10 mouse cellular contexts compared by ENCODE assay signal in genomic region chr2:92330840-92331239, GRCm38 (mm10). TPM values are rescaled to one million over a fixed set of nuclear protein-coding genes. Genes with fewer than 3 reads are reported as not detected.
DNase-seq lines count a peak whose midpoint lies in the region; ATAC-seq and TF ChIP-seq lines count a peak whose summit lies in the region.
"Had no signal": no experiment of that assay in that cellular context is flagged by ENCODE, and none has a peak within 500 bp of the region (broad histone marks: within the 10 kb centered on the region; RNA-seq: fewer than 3 reads in every experiment).

No protein-coding gene starts in this region.

- no peak overlapping the region for H3K4me3 ChIP-seq in gastrocnemius, adult 2 months
- H3K4me3 ChIP-seq in neural tube, embryonic 11.5 days (ENCODE audit: low read depth, low read length), result no peak overlapping the region
- no peak overlapping the region for H3K4me3 ChIP-seq in neural tube, embryonic 15.5 days (replicated peaks)
- no peak overlapping the region for H3K4me3 ChIP-seq in embryonic facial prominence, embryonic 14.5 days (ENCODE audit: low read depth, low read length)
- H3K4me3 ChIP-seq: embryonic facial prominence, embryonic 15.5 days; limb, embryonic 15.5 days had no signal

- WGBS in neural tube, embryonic 11.5 days, result 39% methylated on average over 2 of the region's 2 CpGs
- WGBS in neural tube, embryonic 15.5 days, result 50% methylated on average over 2 of the region's 2 CpGs
- WGBS in embryonic facial prominence, embryonic 14.5 days, result 35% methylated on average over 2 of the region's 2 CpGs

- H3K4me1 ChIP-seq in neural tube, embryonic 11.5 days (ENCODE audit: control insufficient read depth, insufficient read depth, low read length), result no peaks in the 10 kb centered on the region
- H3K4me1 ChIP-seq in neural tube, embryonic 15.5 days, result no peaks in the 10 kb centered on the region
- no peaks in the 10 kb centered on the region for H3K4me1 ChIP-seq in embryonic facial prominence, embryonic 14.5 days (ENCODE audit: control insufficient read depth, insufficient read depth, low read length)
- H3K4me1 ChIP-seq: embryonic facial prominence, embryonic 15.5 days; limb, embryonic 15.5 days had no signal

- no peaks in the 10 kb centered on the region for H3K9me3 ChIP-seq in neural tube, embryonic 11.5 days (ENCODE audit: control insufficient read depth, low read length)
- H3K9me3 ChIP-seq in neural tube, embryonic 15.5 days (replicated peaks), result no peaks in the 10 kb centered on the region
- no peaks in the 10 kb centered on the region for H3K9me3 ChIP-seq in embryonic facial prominence, embryonic 14.5 days (ENCODE audit: control insufficient read depth, low read length)
- H3K9me3 ChIP-seq: embryonic facial prominence, embryonic 15.5 days; limb, embryonic 15.5 days had no signal

- H3K36me3 ChIP-seq in neural tube, embryonic 11.5 days (ENCODE audit: control insufficient read depth, insufficient read depth, low read length), result peaks cover 4% of the 10 kb centered on the region
- H3K36me3 ChIP-seq in neural tube, embryonic 15.5 days, result peaks cover 54% of the 10 kb centered on the region
- H3K36me3 ChIP-seq in embryonic facial prominence, embryonic 14.5 days (ENCODE audit: control insufficient read depth, insufficient read depth, low read length), result peaks cover 84% of the 10 kb centered on the region

- H3K9ac ChIP-seq in neural tube, embryonic 11.5 days (ENCODE audit: low read length), result no peak overlapping the region
- no peak overlapping the region for H3K9ac ChIP-seq in neural tube, embryonic 15.5 days (replicated peaks)
- H3K9ac ChIP-seq in embryonic facial prominence, embryonic 14.5 days (ENCODE audit: low read depth, low read length), result no peak overlapping the region
- H3K9ac ChIP-seq: embryonic facial prominence, embryonic 15.5 days; limb, embryonic 15.5 days had no signal

- no peaks in the 10 kb centered on the region for H3K27me3 ChIP-seq in neural tube, embryonic 11.5 days (ENCODE audit: control insufficient read depth, insufficient read depth, low read length)
- H3K27me3 ChIP-seq in neural tube, embryonic 15.5 days (replicated peaks), result no peaks in the 10 kb centered on the region
- no peaks in the 10 kb centered on the region for H3K27me3 ChIP-seq in embryonic facial prominence, embryonic 14.5 days (replicated peaks; ENCODE audit: control insufficient read depth, insufficient read depth, low read length)
- H3K27me3 ChIP-seq: embryonic facial prominence, embryonic 15.5 days; limb, embryonic 15.5 days had no signal

- ATAC-seq in neural tube, embryonic 11.5 days (ENCODE audit: insufficient read depth, low FRiP score, low TSS enrichment), result no peak
- ATAC-seq in neural tube, embryonic 15.5 days (ENCODE audit: low FRiP score), result no peak
- no peak for ATAC-seq in embryonic facial prominence, embryonic 14.5 days (ENCODE audit: low read depth)
- ATAC-seq in megakaryocyte-erythroid progenitor cell, adult 5-6 weeks (replicated peaks; ENCODE audit: low FRiP score, low TSS enrichment, poor library complexity, severe bottlenecking), result peak; percentile 78; the same call in 1 of the 2 replicates

- intact Hi-C loops in gastrocnemius, adult 2 months (cut with DNase I), result loop anchor here (5.0 kb wide), 2 partner anchors 34 to 344 kb away; no protein-coding TSS in a partner anchor

- no peak overlapping the region for H3K4me2 ChIP-seq in neural tube, embryonic 11.5 days (ENCODE audit: low read depth)
- no peak overlapping the region for H3K4me2 ChIP-seq in neural tube, embryonic 15.5 days
- H3K4me2 ChIP-seq in embryonic facial prominence, embryonic 14.5 days (ENCODE audit: low read depth, low read length), result no peak overlapping the region
- H3K4me2 ChIP-seq: embryonic facial prominence, embryonic 15.5 days; limb, embryonic 15.5 days had no signal

- no peak overlapping the region for H3K27ac ChIP-seq in gastrocnemius, adult 2 months
- no peak overlapping the region for H3K27ac ChIP-seq in neural tube, embryonic 11.5 days (ENCODE audit: low read depth, low read length)
- no peak overlapping the region for H3K27ac ChIP-seq in neural tube, embryonic 15.5 days (replicated peaks)
- no peak overlapping the region for H3K27ac ChIP-seq in embryonic facial prominence, embryonic 14.5 days (replicated peaks; ENCODE audit: low read depth, low read length)
- H3K27ac ChIP-seq: embryonic facial prominence, embryonic 15.5 days; limb, embryonic 15.5 days had no signal

- peak; percentile 74 for TF ChIP-seq CTCF in gastrocnemius, adult 2 months (IDR thresholded peaks at IDR 0.05)

- DNase-seq in gastrocnemius, adult 2 months, result no peak
- DNase-seq in gastrocnemius, adult 8-10 months (ENCODE audit: low spot score in 2 of 2), result no peak
- peak; percentile 17 for DNase-seq in neural tube, embryonic 11.5 days (ENCODE audit: low spot score)
- DNase-seq in ZHBTc4 (ENCODE audit: low read depth, low spot score), result peak; percentile 74
- peak; percentile 76 for DNase-seq in embryonic facial prominence, embryonic 14.5 days (ENCODE audit: low spot score)
- no peak for DNase-seq in urinary bladder, adult 2 months (ENCODE audit: low spot score)

RNA-seq across cellular contexts. Expression of gene Pex16, which starts 43.6 kb away (rescaled TPM):
- total RNA-seq in gastrocnemius, adult 2 months (2021), result 10 to 100 TPM; 15.9 to 19.5 TPM
- 10 to 100 TPM; 17.0 to 19.5 (median 17.7) TPM for total RNA-seq in gastrocnemius, adult 8-10 months (2022)
- 21.5 and 22.4 TPM in 2 replicates for polyA plus RNA-seq in neural tube, embryonic 11.5 days (2014; fragmentation: Nextera tagmentation; extraction: Ambion mirVana)
- polyA plus RNA-seq in neural tube, embryonic 15.5 days (2015; fragmentation: Nextera tagmentation; extraction: Ambion mirVana), result 39.1 and 39.7 TPM in 2 replicates
- 19.6 and 22.7 TPM in 2 replicates for polyA plus RNA-seq in embryonic facial prominence, embryonic 14.5 days (2014; fragmentation: Nextera tagmentation; extraction: Ambion mirVana)
- 13.1 and 25.7 TPM in 2 replicates for total RNA-seq in megakaryocyte-erythroid progenitor cell, adult 5-6 weeks (2014; fragmentation: Nextera tagmentation)
- 12.1 and 17.2 TPM in 2 replicates for total RNA-seq in megakaryocyte-erythroid progenitor cell, adult 5-6 weeks (2017)
- polyA plus RNA-seq in urinary bladder, adult 2 months (2012; rRNA removed), result 36.3 and 41.1 TPM in 2 replicates

RNA-seq across cellular contexts. Expression of gene Large2, which starts 43.8 kb away (rescaled TPM):
- total RNA-seq in gastrocnemius, adult 2 months (2021), result under 1 TPM in 1 of 2 experiments, not detected in 1; 0.64 TPM
- under 1 TPM in 2 of 4 experiments, not detected in 2; 0.65 to 0.99 TPM for total RNA-seq in gastrocnemius, adult 8-10 months (2022)
- 3.0 and 4.9 TPM in 2 replicates for polyA plus RNA-seq in neural tube, embryonic 11.5 days (2014; fragmentation: Nextera tagmentation; extraction: Ambion mirVana)
- polyA plus RNA-seq in neural tube, embryonic 15.5 days (2015; fragmentation: Nextera tagmentation; extraction: Ambion mirVana), result 0.95 and 2.5 TPM in 2 replicates
- polyA plus RNA-seq in embryonic facial prominence, embryonic 14.5 days (2014; fragmentation: Nextera tagmentation; extraction: Ambion mirVana), result 10.7 and 11.1 TPM in 2 replicates
- total RNA-seq in megakaryocyte-erythroid progenitor cell, adult 5-6 weeks (2014; fragmentation: Nextera tagmentation), result not detected in 2 replicates
- not detected in 2 replicates for total RNA-seq in megakaryocyte-erythroid progenitor cell, adult 5-6 weeks (2017)
- 10.6 and 13.2 TPM in 2 replicates for polyA plus RNA-seq in urinary bladder, adult 2 months (2012; rRNA removed)

RNA-seq across cellular contexts. Expression of gene 1700029I15Rik, which starts 51.5 kb away (rescaled TPM):
- total RNA-seq in gastrocnemius, adult 2 months (2021), result 1 to 10 TPM in 1 of 2 experiments, under 1 TPM in 1; 0.69 to 1.1 TPM
- total RNA-seq in gastrocnemius, adult 8-10 months (2022), result 1 to 10 TPM in 2 of 4 experiments, under 1 TPM in 2; 0.24 to 1.3 (median 1.0) TPM
- 1.0 and 3.1 TPM in 2 replicates for polyA plus RNA-seq in neural tube, embryonic 11.5 days (2014; fragmentation: Nextera tagmentation; extraction: Ambion mirVana)
- polyA plus RNA-seq in neural tube, embryonic 15.5 days (2015; fragmentation: Nextera tagmentation; extraction: Ambion mirVana), result 7.1 and 8.0 TPM in 2 replicates
- polyA plus RNA-seq in embryonic facial prominence, embryonic 14.5 days (2014; fragmentation: Nextera tagmentation; extraction: Ambion mirVana), result 2.7 and 3.0 TPM in 2 replicates
- total RNA-seq in megakaryocyte-erythroid progenitor cell, adult 5-6 weeks (2014; fragmentation: Nextera tagmentation), result 1.2 and 1.5 TPM in 2 replicates
- 1.1 and 2.5 TPM in 2 replicates for total RNA-seq in megakaryocyte-erythroid progenitor cell, adult 5-6 weeks (2017)
- 2.3 and 3.4 TPM in 2 replicates for polyA plus RNA-seq in urinary bladder, adult 2 months (2012; rRNA removed)

Comparison
In these comparisons a context has a peak if more than half of its experiments do, and no peak if none do; other contexts are left out.
1. DNase-seq: peak in neural tube, embryonic 11.5 days (single experiment), ZHBTc4 (single experiment) and embryonic facial prominence, embryonic 14.5 days (single experiment); none in gastrocnemius, adult 2 months (single experiment), gastrocnemius, adult 8-10 months (0 of 2) and urinary bladder, adult 2 months (single experiment).